Mouse (Mus musculus): Measurements from ENCODE around the gene Spry2. TPM values are rescaled to one million over a fixed set of nuclear protein-coding genes. Genes with fewer than 3 reads are reported as not detected.

Spry2 gene
- total RNA-seq, 1 experiment = 49.5 TPM

- Histone ChIP-seq H3K9ac (ENCODE audit: insufficient read depth, low read depth, low read length, poor library complexity, severe bottlenecking) (peak overlapping the region; percentile 34), H3K9me3 (ENCODE audit: control insufficient read depth, insufficient read depth, low read depth, low read length) (no peaks in the 10 kb centered on the region), H3K27ac (ENCODE audit: insufficient read depth, low read depth, low read length, poor library complexity, severe bottlenecking) (no peak overlapping the region), H3K4me1 (ENCODE audit: control insufficient read depth in 2 of 2, insufficient read depth in 2 of 2, low read length in 2 of 2, poor library complexity in 1 of 2) (no peaks in the 10 kb centered on the region), H3K4me3 (ENCODE audit: insufficient read depth in 1 of 2, low read depth in 1 of 2, low read length in 2 of 2, poor library complexity in 1 of 2, severe bottlenecking in 1 of 2) (peak overlapping the region; percentile 79 to 95), H3K36me3 (ENCODE audit: control insufficient read depth, insufficient read depth, low read length, poor library complexity, severe bottlenecking) (peaks cover 22% of the 10 kb centered on the region)
- no peak for DNase-seq (ENCODE audit: low read depth, low spot score)
- TF ChIP-seq HCFC1 (IDR thresholded peaks at IDR 0.05; ENCODE audit: borderline replicate concordance, insufficient read depth, low read length) (no peak), ZC3H11A (IDR thresholded peaks at IDR 0.05; ENCODE audit: borderline replicate concordance, low read depth, low read length) (no peak), MAFK (IDR thresholded peaks at IDR 0.05; ENCODE audit: insufficient read depth, low read depth, low read length) (no peak), CHD2 (IDR thresholded peaks at IDR 0.05; ENCODE audit: low read depth, low read length) (no peak), ZNF384 (IDR thresholded peaks at IDR 0.05; ENCODE audit: low read depth, low read length) (no peak)
- in situ Hi-C loops (cut with MboI; ENCODE audit: low sequenced_read_pairs in 2 of 2, unreplicated experiment in 2 of 2) = no loop called here
These were observed 3.5 kb downstream of the Spry2 start for GRCm38 (mm10) chr14:105892941-105893622.

GRCm38 (mm10) chr14:105890516-105891231 lies 5.9 kb downstream of the Spry2 start:
- Histone ChIP-seq H3K9ac (ENCODE audit: insufficient read depth, low read depth, low read length, poor library complexity, severe bottlenecking) (no peak overlapping the region), H3K27ac (ENCODE audit: insufficient read depth, low read depth, low read length, poor library complexity, severe bottlenecking) (no peak overlapping the region), H3K4me3 (ENCODE audit: insufficient read depth in 1 of 2, low read depth in 1 of 2, low read length in 2 of 2, poor library complexity in 1 of 2, severe bottlenecking in 1 of 2) (no peak overlapping the region), H3K36me3 (ENCODE audit: control insufficient read depth, insufficient read depth, low read length, poor library complexity, severe bottlenecking) (peaks cover 22% of the 10 kb centered on the region), H3K9me3 (ENCODE audit: control insufficient read depth, insufficient read depth, low read depth, low read length) (no peaks in the 10 kb centered on the region), H3K4me1 (ENCODE audit: control insufficient read depth in 2 of 2, insufficient read depth in 2 of 2, low read length in 2 of 2, poor library complexity in 1 of 2) (0 out of 4 replicates have a peak, but pooled peaks cover 0 to 2% of the 10 kb centered on the region in 2 experiments)
- TF ChIP-seq CHD2 (IDR thresholded peaks at IDR 0.05; ENCODE audit: low read depth, low read length) (no peak), MAFK (IDR thresholded peaks at IDR 0.05; ENCODE audit: insufficient read depth, low read depth, low read length) (no peak), ZNF384 (IDR thresholded peaks at IDR 0.05; ENCODE audit: low read depth, low read length) (no peak), HCFC1 (IDR thresholded peaks at IDR 0.05; ENCODE audit: borderline replicate concordance, insufficient read depth, low read length) (no peak), ZC3H11A (IDR thresholded peaks at IDR 0.05; ENCODE audit: borderline replicate concordance, low read depth, low read length) (no peak)
- no peak for DNase-seq (ENCODE audit: low read depth, low spot score)
- in situ Hi-C loops (cut with MboI; ENCODE audit: low sequenced_read_pairs in 2 of 2, unreplicated experiment in 2 of 2) = no loop called here

DNA sequence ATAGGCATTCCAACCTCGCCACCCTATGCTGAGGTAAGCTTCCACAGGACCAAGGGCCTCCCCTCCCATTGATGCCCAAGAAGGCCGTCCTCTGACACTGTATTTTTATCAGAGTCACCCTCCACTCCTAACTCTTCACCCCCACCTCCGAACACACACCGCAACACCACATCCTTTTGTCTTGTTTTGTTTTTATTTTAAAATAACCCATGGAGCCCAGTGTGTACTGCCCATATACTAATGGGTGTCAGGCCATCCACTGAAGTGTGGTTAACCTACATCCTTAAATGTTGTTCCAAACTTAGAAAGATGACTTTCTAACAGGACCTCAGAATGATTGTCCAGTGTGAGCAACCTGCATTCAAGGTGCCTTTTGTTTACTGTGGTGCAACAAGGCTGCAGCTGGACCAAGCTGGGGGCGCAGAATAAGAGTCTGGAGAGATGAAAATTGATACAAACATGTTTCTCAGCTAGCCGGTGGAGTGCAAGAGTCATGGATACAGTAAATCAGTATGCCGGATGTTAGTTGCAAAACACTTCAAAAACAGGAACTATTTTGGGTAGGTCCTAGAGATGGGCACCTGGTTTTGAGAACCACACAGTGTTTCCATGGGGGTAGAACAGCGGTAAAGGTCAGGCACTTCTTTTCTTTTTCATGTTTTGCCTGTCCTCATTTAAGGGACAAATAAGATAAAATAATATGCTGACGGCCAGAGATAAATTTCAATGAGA lies 9.8 kb downstream of the Spry2 start:
- TF ChIP-seq HCFC1 (IDR thresholded peaks at IDR 0.05; ENCODE audit: borderline replicate concordance, insufficient read depth, low read length) (no peak), ZC3H11A (IDR thresholded peaks at IDR 0.05; ENCODE audit: borderline replicate concordance, low read depth, low read length) (no peak), ZNF384 (IDR thresholded peaks at IDR 0.05; ENCODE audit: low read depth, low read length) (no peak), CHD2 (IDR thresholded peaks at IDR 0.05; ENCODE audit: low read depth, low read length) (no peak), MAFK (IDR thresholded peaks at IDR 0.05; ENCODE audit: insufficient read depth, low read depth, low read length) (no peak)
- no peak for DNase-seq (ENCODE audit: low read depth, low spot score)
- Histone ChIP-seq H3K4me3 (ENCODE audit: insufficient read depth in 1 of 2, low read depth in 1 of 2, low read length in 2 of 2, poor library complexity in 1 of 2, severe bottlenecking in 1 of 2) (no peak overlapping the region), H3K9ac (ENCODE audit: insufficient read depth, low read depth, low read length, poor library complexity, severe bottlenecking) (no peak overlapping the region), H3K4me1 (ENCODE audit: control insufficient read depth in 2 of 2, insufficient read depth in 2 of 2, low read length in 2 of 2, poor library complexity in 1 of 2) (0 out of 4 replicates have a peak, but pooled peaks cover 0 to 2% of the 10 kb centered on the region in 2 experiments), H3K9me3 (ENCODE audit: control insufficient read depth, insufficient read depth, low read depth, low read length) (no peaks in the 10 kb centered on the region), H3K36me3 (ENCODE audit: control insufficient read depth, insufficient read depth, low read length, poor library complexity, severe bottlenecking) (peaks cover 9% of the 10 kb centered on the region), H3K27ac (ENCODE audit: insufficient read depth, low read depth, low read length, poor library complexity, severe bottlenecking) (no peak overlapping the region)
- in situ Hi-C loops (cut with MboI; ENCODE audit: low sequenced_read_pairs in 2 of 2, unreplicated experiment in 2 of 2) = no loop called here

DNA sequence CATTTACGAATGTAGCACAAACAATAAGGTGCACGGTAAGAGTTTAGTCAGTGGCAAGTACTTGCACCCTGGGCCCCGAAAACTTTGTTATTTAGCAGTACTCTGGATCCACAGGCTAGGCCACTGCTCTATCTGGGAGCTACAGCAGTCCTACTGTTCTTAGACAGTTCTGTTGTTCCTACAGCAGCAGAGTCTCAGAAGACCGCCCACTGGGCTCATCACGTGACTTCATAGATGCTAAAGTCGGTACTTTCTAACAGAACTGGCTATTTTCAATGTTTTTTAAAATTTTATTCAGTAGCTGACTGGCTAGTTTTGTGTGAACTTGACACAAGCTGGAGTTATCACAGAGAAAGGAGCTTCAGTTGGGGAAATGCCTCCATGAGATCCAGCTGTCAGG lies 11.4 kb downstream of the Spry2 start:
- Histone ChIP-seq H3K4me3 (ENCODE audit: insufficient read depth in 1 of 2, low read depth in 1 of 2, low read length in 2 of 2, poor library complexity in 1 of 2, severe bottlenecking in 1 of 2) (no peak overlapping the region), H3K27ac (ENCODE audit: insufficient read depth, low read depth, low read length, poor library complexity, severe bottlenecking) (no peak overlapping the region), H3K9ac (ENCODE audit: insufficient read depth, low read depth, low read length, poor library complexity, severe bottlenecking) (no peak overlapping the region), H3K9me3 (ENCODE audit: control insufficient read depth, insufficient read depth, low read depth, low read length) (no peaks in the 10 kb centered on the region), H3K4me1 (ENCODE audit: control insufficient read depth in 2 of 2, insufficient read depth in 2 of 2, low read length in 2 of 2, poor library complexity in 1 of 2) (0 out of 4 replicates have a peak, but pooled peaks cover 0 to 2% of the 10 kb centered on the region in 2 experiments), H3K36me3 (ENCODE audit: control insufficient read depth, insufficient read depth, low read length, poor library complexity, severe bottlenecking) (0 out of 2 replicates have a peak, but pooled peaks cover 3% of the 10 kb centered on the region)
- TF ChIP-seq ZNF384 (IDR thresholded peaks at IDR 0.05; ENCODE audit: low read depth, low read length) = no peak
- no peak for TF ChIP-seq CHD2 (IDR thresholded peaks at IDR 0.05; ENCODE audit: low read depth, low read length)
- TF ChIP-seq ZC3H11A (IDR thresholded peaks at IDR 0.05; ENCODE audit: borderline replicate concordance, low read depth, low read length) = no peak
- no peak for TF ChIP-seq MAFK (IDR thresholded peaks at IDR 0.05; ENCODE audit: insufficient read depth, low read depth, low read length)
- TF ChIP-seq HCFC1 (IDR thresholded peaks at IDR 0.05; ENCODE audit: borderline replicate concordance, insufficient read depth, low read length) = no peak
- in situ Hi-C loops (cut with MboI; ENCODE audit: low sequenced_read_pairs in 2 of 2, unreplicated experiment in 2 of 2) = no loop called here
- DNase-seq (ENCODE audit: low read depth, low spot score) = no peak

All from ES-E14 (cell line).